ENCODE assay signal across 26 mouse cellular contexts in the genomic region with DNA sequence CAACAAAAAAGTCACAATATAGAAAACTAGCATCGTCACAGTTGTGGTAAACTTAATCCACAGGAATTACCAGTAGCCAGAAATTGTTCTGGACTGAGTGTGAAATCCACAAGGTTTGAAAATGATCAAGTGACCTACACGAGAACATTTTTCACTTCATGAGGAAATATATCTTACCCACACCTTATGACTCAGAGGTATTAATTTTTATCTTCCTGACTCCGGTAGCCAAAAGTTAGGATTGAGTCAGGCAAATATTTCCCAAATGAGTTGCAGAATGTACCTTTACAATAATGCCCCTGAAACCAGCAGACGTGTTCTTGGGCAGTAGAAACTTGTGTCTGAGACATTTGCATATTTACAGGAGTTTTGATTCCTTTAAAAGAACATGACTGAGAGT.
A peak's percentile ranks its signal among the peaks of the same experiment; 100 is the strongest.
DNase-seq lines count a peak whose midpoint lies in the region; TF ChIP-seq lines count a peak whose summit lies in the region.
"Had no signal": no experiment of that assay in that cellular context is flagged by ENCODE, and none has a peak within 500 bp of the region (broad histone marks: within the 10 kb centered on the region; RNA-seq: fewer than 3 reads in every experiment).

No protein-coding gene starts in this region.

- no peak for TF ChIP-seq CTCF in C2C12 (IDR thresholded peaks at IDR 0.05; ENCODE audit: control insufficient read depth, insufficient read depth, insufficient read length)
- TF ChIP-seq CTCF in embryonic fibroblast, embryonic 13.5 days (IDR thresholded peaks at IDR 0.05; ENCODE audit: borderline replicate concordance, insufficient read depth, low read length): no peak

- H3ac ChIP-seq in C2C12 (ENCODE audit: control insufficient read depth, insufficient read length, low read depth) (no peak overlapping the region), myocyte (ENCODE audit: control insufficient read depth, insufficient read length) (no peak overlapping the region)

- H3K4me2 ChIP-seq in myocyte (ENCODE audit: low read depth): peak overlapping the region; percentile 63
- H3K4me2 ChIP-seq: forebrain, embryonic 13.5 days; heart, embryonic 13.5 days; hindbrain, embryonic 14.5 days had no signal

- peaks cover 20% of the 10 kb centered on the region for H3K4me1 ChIP-seq in embryonic fibroblast, embryonic 13.5 days (ENCODE audit: control insufficient read depth, insufficient read depth, low read length)
- H3K4me1 ChIP-seq: forebrain, embryonic 13.5 days; heart, embryonic 10.5 days had no signal

- H3K4me3 ChIP-seq in C2C12 (ENCODE audit: insufficient read depth, poor library complexity, severe bottlenecking) (no peak overlapping the region), myocyte (no peak overlapping the region)
- H3K4me3 ChIP-seq in embryonic fibroblast, embryonic 13.5 days (ENCODE audit: insufficient read depth, low read length): no peak overlapping the region
- H3K4me3 ChIP-seq: forebrain, embryonic 10.5 days; forebrain, embryonic 13.5 days; heart, adult 2 months; heart, embryonic 10.5 days; heart, embryonic 13.5 days had no signal

- no peaks in the 10 kb centered on the region for H3K79me3 ChIP-seq in C2C12 (ENCODE audit: low read depth)

- H3K27me3 ChIP-seq in C2C12 (ENCODE audit: control insufficient read depth, insufficient read depth, insufficient read length): no peaks in the 10 kb centered on the region
- H3K27me3 ChIP-seq in myocyte (ENCODE audit: control insufficient read depth, insufficient read depth, insufficient read length): no peaks in the 10 kb centered on the region
- H3K27me3 ChIP-seq: CH12.LX; forebrain, embryonic 13.5 days; heart, embryonic 13.5 days had no signal

- TF ChIP-seq POLR2A in embryonic fibroblast, embryonic 13.5 days (IDR thresholded peaks at IDR 0.05; ENCODE audit: low read depth, low read length): no peak
- no peak for TF ChIP-seq POLR2A in myocyte (IDR thresholded peaks at IDR 0.05; ENCODE audit: insufficient read length, low read depth)

- H3K27ac ChIP-seq in embryonic fibroblast, embryonic 13.5 days (ENCODE audit: insufficient read depth, low read length): peak overlapping the region; percentile 88; the same call in 1 of the 2 replicates
- H3K27ac ChIP-seq: forebrain, embryonic 10.5 days; forebrain, embryonic 13.5 days; heart, adult 2 months; heart, embryonic 10.5 days; heart, embryonic 13.5 days; hindbrain, embryonic 14.5 days; hindbrain, postnatal 0 days had no signal

- no peaks in the 10 kb centered on the region for H3K79me2 ChIP-seq in C2C12 (ENCODE audit: control insufficient read depth, insufficient read depth)
- no peaks in the 10 kb centered on the region for H3K79me2 ChIP-seq in myocyte (ENCODE audit: control insufficient read depth, insufficient read depth)

- H3K36me3 ChIP-seq in C2C12 (ENCODE audit: control insufficient read depth, insufficient read depth) (no peaks in the 10 kb centered on the region), myocyte (ENCODE audit: control insufficient read depth, insufficient read depth) (no peaks in the 10 kb centered on the region)
- H3K36me3 ChIP-seq: forebrain, embryonic 10.5 days; G1E; heart, embryonic 10.5 days; heart, embryonic 13.5 days had no signal

- peak; percentile 72 for DNase-seq in 3134 (ENCODE audit: extremely low read depth, insufficient read length, low spot score)
- no peak for DNase-seq in thymus, postnatal 14 days
- no peak for DNase-seq in embryo, embryonic 11 days
- no peak for DNase-seq in kidney, postnatal 36 days
- DNase-seq: adrenal gland, adult 8-10 months; adrenal gland, postnatal 25 days; cerebellum, adult 11-12 months; cerebellum, adult 8-10 months; cerebellum, postnatal 10 days; cerebellum, postnatal 36 days; gastrocnemius, postnatal 10 days; gastrocnemius, postnatal 36 days; heart, adult 2 months; heart, postnatal 14 days; heart, postnatal 4 days had no signal

TF ChIP-seq in C2C12, 6 proteins besides CTCF, POLR2A, EP300 and RAD21:
- TF ChIP-seq USF1 (IDR thresholded peaks at IDR 0.05; ENCODE audit: low read depth) (peak; percentile 47), FOSL1 (IDR thresholded peaks at IDR 0.05; ENCODE audit: insufficient read depth, low read length, poor library complexity, severe bottlenecking) (peak; percentile 87), MAX (IDR thresholded peaks at IDR 0.05) (peak; percentile 58), MYOG (IDR thresholded peaks at IDR 0.05; ENCODE audit: control insufficient read depth, extremely low read depth, insufficient read length) (no peak), MYOD1 (IDR thresholded peaks at IDR 0.05; ENCODE audit: control insufficient read depth, insufficient read length, low read depth) (peak; percentile 1), CEBPB (IDR thresholded peaks at IDR 0.05; ENCODE audit: low read depth) (peak; percentile 54)

TF ChIP-seq in myocyte, 11 proteins besides CTCF, POLR2A, EP300 and RAD21:
- TF ChIP-seq CEBPB (IDR thresholded peaks at IDR 0.05; ENCODE audit: insufficient read depth, poor library complexity, severe bottlenecking) (0 out of 2 replicates have a peak, but pooled peaks have one; percentile 29), USF1 (IDR thresholded peaks at IDR 0.05; ENCODE audit: low read depth) (no peak)
TF ChIP-seq in myocyte: peak in this region for 1.
